In the genomic region with DNA sequence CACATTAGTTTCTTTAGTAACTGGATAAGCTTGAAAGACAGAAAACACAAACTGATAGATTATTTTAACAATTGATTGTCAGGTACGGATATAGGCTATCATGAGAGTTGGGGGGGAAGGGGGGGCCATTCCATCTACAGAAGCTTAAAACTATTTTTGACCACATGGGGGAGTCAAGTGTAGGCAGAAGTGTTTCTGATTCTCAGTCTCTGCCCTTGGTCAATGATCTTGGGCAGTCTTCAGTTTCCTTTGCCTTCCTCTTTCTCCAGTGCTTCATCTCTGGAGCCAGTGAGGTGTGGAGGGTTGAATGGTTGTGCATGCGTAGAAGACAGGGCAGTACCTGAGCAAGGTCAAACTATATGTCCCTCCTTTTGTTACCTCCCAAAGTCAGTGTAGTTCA, we compare ENCODE assay signal across 13 mouse cellular contexts.
DNase-seq lines count a peak whose midpoint lies in the region; ATAC-seq and TF ChIP-seq lines count a peak whose summit lies in the region.
"Had no signal": no experiment of that assay in that cellular context is flagged by ENCODE, and none has a peak within 500 bp of the region (broad histone marks: within the 10 kb centered on the region; RNA-seq: fewer than 3 reads in every experiment).

No protein-coding gene starts in this region.

- no peak for ATAC-seq in lung, embryonic 14.5 days (ENCODE audit: insufficient read depth)
- peak; percentile 47; the same call in 1 of the 2 replicates for ATAC-seq in common myeloid progenitor, adult 5-6 weeks (replicated peaks; ENCODE audit: low read depth, poor library complexity, severe bottlenecking)
- ATAC-seq in megakaryocyte, adult 5-6 weeks (ENCODE audit: poor library complexity, severe bottlenecking), result peak; percentile 84

- no peaks in the 10 kb centered on the region for H3K27me3 ChIP-seq in heart, adult 2 months (ENCODE audit: control insufficient read depth, insufficient read depth, low read length)
- H3K27me3 ChIP-seq in lung, embryonic 14.5 days (ENCODE audit: insufficient read depth, low read length), result no peaks in the 10 kb centered on the region
- H3K27me3 ChIP-seq: liver, embryonic 13.5 days had no signal

- no peaks in the 10 kb centered on the region for H3K36me3 ChIP-seq in heart, adult 2 months (ENCODE audit: control insufficient read depth, insufficient read depth, low read length)
- no peaks in the 10 kb centered on the region for H3K36me3 ChIP-seq in lung, embryonic 14.5 days (ENCODE audit: insufficient read depth)
- H3K36me3 ChIP-seq: liver, embryonic 13.5 days had no signal

- no peak overlapping the region for H3K9ac ChIP-seq in heart, adult 2 months (ENCODE audit: low read depth, low read length)
- no peak overlapping the region for H3K9ac ChIP-seq in lung, embryonic 14.5 days
- H3K9ac ChIP-seq: liver, embryonic 13.5 days had no signal

- WGBS in heart, adult 2 months, result 50% methylated on average over 2 of the region's 2 CpGs
- 57% methylated on average over 2 of the region's 2 CpGs for WGBS in lung, embryonic 14.5 days
- WGBS in lung, adult 2 months, result 60% methylated on average over 2 of the region's 2 CpGs

- no peaks in the 10 kb centered on the region for H3K79me2 ChIP-seq in heart, adult 2 months (replicated peaks; ENCODE audit: control insufficient read depth, insufficient read depth, low read length)

- no peak for TF ChIP-seq POLR2A in heart, adult 2 months (IDR thresholded peaks at IDR 0.05; ENCODE audit: insufficient read depth, low read depth, low read length)
- TF ChIP-seq POLR2A in lung, adult 2 months (IDR thresholded peaks at IDR 0.05; ENCODE audit: borderline replicate concordance, extremely low read depth, low read depth, low read length), result no peak

- no peak overlapping the region for H3K4me3 ChIP-seq in heart, adult 2 months
- H3K4me3 ChIP-seq in lung, embryonic 14.5 days (ENCODE audit: low read depth, low read length), result no peak overlapping the region
- H3K4me3 ChIP-seq in lung, adult 2 months (replicated peaks; ENCODE audit: extremely low read depth, low read depth, low read length), result no peak overlapping the region
- H3K4me3 ChIP-seq: liver, embryonic 13.5 days; myocyte had no signal

- H3K4me1 ChIP-seq in heart, adult 2 months (ENCODE audit: control insufficient read depth, insufficient read depth, low read length), result no peaks in the 10 kb centered on the region
- 0 out of 2 replicates have a peak, but pooled peaks cover 2% of the 10 kb centered on the region for H3K4me1 ChIP-seq in lung, embryonic 14.5 days (ENCODE audit: insufficient read depth)
- H3K4me1 ChIP-seq in lung, adult 2 months (ENCODE audit: control insufficient read depth, insufficient read depth, low read length), result no peaks in the 10 kb centered on the region
- H3K4me1 ChIP-seq: liver, embryonic 13.5 days had no signal

- H3K27ac ChIP-seq in heart, adult 2 months, result no peak overlapping the region
- H3K27ac ChIP-seq in lung, embryonic 14.5 days (ENCODE audit: low read depth), result no peak overlapping the region
- H3K27ac ChIP-seq: liver, embryonic 13.5 days had no signal

- DNase-seq in heart, adult 2 months, result no peak
- DNase-seq in heart, postnatal 25 days (ENCODE audit: low spot score), result no peak
- DNase-seq in lung, embryonic 14.5 days, result peak; percentile 64
- no peak for DNase-seq in lung, adult 2 months
- no peak for DNase-seq in urinary bladder, adult 18-20 months (ENCODE audit: low spot score in 2 of 2)
- DNase-seq in urinary bladder, postnatal 14 days (ENCODE audit: low spot score), result no peak
- DNase-seq: cerebellum, adult 11-12 months; gastrocnemius, postnatal 14 days; heart, postnatal 36 days; liver, embryonic 13.5 days had no signal

- intact Hi-C loops in heart, adult 2 months (cut with DNase I), result no loop called here
- intact Hi-C loops in heart, postnatal 25 days (cut with DNase I), result no loop called here

- TF ChIP-seq CTCF in heart, adult 2 months (IDR thresholded peaks at IDR 0.05), result peak; percentile 25
- peak; percentile 53 for TF ChIP-seq CTCF in lung, embryonic 14.5 days (IDR thresholded peaks at IDR 0.05; ENCODE audit: low read depth)
- TF ChIP-seq CTCF in lung, adult 2 months (IDR thresholded peaks at IDR 0.05; ENCODE audit: insufficient read depth, low read length), result no peak

- TF ChIP-seq EP300 in heart, adult 2 months (IDR thresholded peaks at IDR 0.05; ENCODE audit: insufficient read depth, low read depth, low read length), result no peak

- H3K9me3 ChIP-seq in lung, embryonic 14.5 days (ENCODE audit: low read depth, low read length), result no peaks in the 10 kb centered on the region
- H3K9me3 ChIP-seq: liver, embryonic 13.5 days had no signal

- H3K4me2 ChIP-seq in lung, embryonic 14.5 days, result no peak overlapping the region
- H3K4me2 ChIP-seq: liver, embryonic 13.5 days had no signal
